ENCODE assay signal across 1 mouse cellular context in genomic region chr13:103881200-103881599, GRCm38 (mm10).
A peak's percentile ranks its signal among the peaks of the same experiment; 100 is the strongest.
TF ChIP-seq lines count a peak whose summit lies in the region.

No protein-coding gene starts in this region.

TF ChIP-seq in MEL, 35 proteins besides CTCF, POLR2A, EP300 and RAD21 (continued from another document):
- TF ChIP-seq TAL1 (IDR thresholded peaks at IDR 0.05; ENCODE audit: low read length) (no peak), USF2 (IDR thresholded peaks at IDR 0.05; ENCODE audit: borderline replicate concordance in 1 of 2, insufficient read depth in 1 of 2, low read depth in 1 of 2, low read length in 2 of 2) (no peak), GATA1 (IDR thresholded peaks at IDR 0.05; ENCODE audit: low read depth, low read length) (peak; percentile 84), ZMIZ1 (IDR thresholded peaks at IDR 0.05; ENCODE audit: low read depth, low read length) (no peak), MAZ (IDR thresholded peaks at IDR 0.05; ENCODE audit: low read depth, low read length) (no peak), JUND (IDR thresholded peaks at IDR 0.05; ENCODE audit: low read depth, low read length) (no peak)
